Mouse (Mus musculus): ENCODE results near the gene Ferd3l. TPM values are rescaled to one million over a fixed set of nuclear protein-coding genes. Genes with fewer than 3 reads are reported as not detected.
A peak's percentile ranks its signal among the peaks of the same experiment; 100 is the strongest.

Gene Ferd3l
- polyA plus RNA-seq, 1 experiment from 2014 or later: not detected

DNA sequence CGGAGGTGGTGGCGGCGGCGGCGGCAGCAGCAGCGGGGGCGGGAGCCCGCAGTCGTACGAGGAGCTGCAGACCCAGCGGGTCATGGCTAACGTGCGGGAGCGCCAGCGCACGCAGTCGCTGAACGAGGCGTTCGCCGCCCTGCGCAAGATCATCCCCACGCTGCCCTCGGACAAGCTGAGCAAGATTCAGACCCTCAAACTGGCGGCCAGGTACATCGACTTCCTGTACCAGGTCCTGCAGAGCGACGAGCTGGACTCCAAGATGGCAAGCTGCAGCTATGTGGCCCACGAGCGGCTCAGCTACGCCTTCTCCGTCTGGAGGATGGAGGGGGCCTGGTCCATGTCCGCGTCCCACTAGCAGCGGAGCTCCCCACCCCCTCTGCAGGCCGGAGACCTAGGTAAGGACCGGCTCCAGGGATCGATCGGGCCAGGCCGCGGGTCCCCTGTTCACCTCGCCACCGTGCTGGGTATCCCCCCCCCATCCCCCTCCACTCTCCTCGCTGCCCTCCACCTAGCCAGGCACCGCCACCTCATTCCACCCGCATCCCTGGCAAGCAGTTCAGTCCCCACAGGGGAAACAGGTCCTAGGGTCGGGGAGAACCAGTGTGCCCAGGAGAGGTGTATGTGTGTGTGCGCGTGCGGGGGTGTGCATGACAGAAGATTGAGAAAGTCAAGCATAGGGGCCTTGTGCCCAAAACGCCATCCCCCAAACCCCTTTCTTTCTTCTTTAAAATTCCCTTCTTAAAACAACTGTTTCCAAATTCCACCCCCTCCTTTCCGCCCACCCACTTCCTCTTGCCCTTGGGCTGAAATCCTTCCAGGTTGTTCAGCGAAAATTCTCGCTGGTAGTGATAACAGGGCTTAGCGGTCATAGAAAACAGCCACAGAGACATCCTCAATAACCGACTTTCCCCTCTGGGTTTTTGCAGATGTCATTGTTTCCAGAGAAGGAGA, 30.3 kb downstream of the Ferd3l start:
- H3K9me3 ChIP-seq: no peaks in the 10 kb centered on the region
- WGBS: under 1% methylated on average over 56 of the region's 56 CpGs
- H3K27ac ChIP-seq (replicated peaks): peak overlapping the region; percentile 98
- peaks cover 99% of the 10 kb centered on the region for H3K27me3 ChIP-seq (replicated peaks; ENCODE audit: low read depth, poor library complexity, severe bottlenecking)
- H3K4me3 ChIP-seq: peak overlapping the region; percentile 87
- peak; percentile 69 for DNase-seq (ENCODE audit: low spot score)
- H3K36me3 ChIP-seq (replicated peaks): no peaks in the 10 kb centered on the region
- peaks cover 50% of the 10 kb centered on the region for H3K4me1 ChIP-seq

DNA sequence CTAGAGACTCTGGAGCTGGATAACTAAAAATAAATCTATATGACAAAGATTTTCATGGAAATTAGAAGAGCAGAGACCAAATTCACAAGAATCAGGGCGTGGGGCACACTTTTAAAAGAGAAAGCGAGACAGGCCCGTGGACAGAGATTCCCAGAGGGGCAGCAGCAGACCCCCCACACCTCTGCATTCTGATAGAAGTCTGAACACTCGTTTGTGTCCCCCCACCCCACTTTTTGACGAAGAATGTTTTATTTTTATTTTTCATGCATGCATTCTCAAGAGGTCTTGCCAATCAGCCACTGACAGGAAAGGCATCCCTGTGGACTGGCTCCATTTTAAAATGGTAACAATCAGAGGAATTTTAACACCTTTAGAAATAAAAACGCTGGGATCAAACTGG, 31.0 kb downstream of the Ferd3l start:
- under 1% methylated on average over 6 of the region's 6 CpGs for WGBS
- Histone ChIP-seq H3K9me3 (no peaks in the 10 kb centered on the region), H3K4me3 (peak overlapping the region; percentile 87), H3K36me3 (replicated peaks) (no peaks in the 10 kb centered on the region), H3K27me3 (replicated peaks; ENCODE audit: low read depth, poor library complexity, severe bottlenecking) (peaks cover 99% of the 10 kb centered on the region), H3K27ac (replicated peaks) (peak overlapping the region; percentile 98), H3K4me1 (peaks cover 53% of the 10 kb centered on the region)
- no peak for DNase-seq (ENCODE audit: low spot score)

DNA sequence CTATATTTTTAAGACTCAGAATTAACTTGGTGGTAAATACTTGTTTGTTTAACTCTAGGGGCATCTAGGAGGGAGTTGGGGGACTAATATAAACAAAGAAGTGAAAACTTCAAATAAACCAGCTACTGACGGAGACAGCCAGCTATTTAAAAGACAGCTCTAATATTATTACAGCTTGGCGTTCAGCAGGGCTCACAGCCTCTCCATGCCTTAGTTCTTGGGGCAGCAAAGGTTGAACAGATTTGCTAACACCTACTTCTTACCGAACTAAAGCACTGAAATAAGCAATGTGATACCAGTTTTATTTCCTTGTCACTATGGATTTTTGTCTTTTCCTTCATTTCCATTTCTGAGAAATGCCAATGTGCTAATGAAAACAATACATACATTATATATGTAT, 31.6 kb downstream of the Ferd3l start:
- WGBS: 2% methylated on average over 3 of the region's 3 CpGs
- Histone ChIP-seq H3K4me3 (peak overlapping the region; percentile 87), H3K36me3 (replicated peaks) (no peaks in the 10 kb centered on the region), H3K27me3 (replicated peaks; ENCODE audit: low read depth, poor library complexity, severe bottlenecking) (peaks cover 98% of the 10 kb centered on the region), H3K27ac (replicated peaks) (peak overlapping the region; percentile 98), H3K9me3 (no peaks in the 10 kb centered on the region), H3K4me1 (peaks cover 55% of the 10 kb centered on the region)
- no peak for DNase-seq (ENCODE audit: low spot score)

DNA sequence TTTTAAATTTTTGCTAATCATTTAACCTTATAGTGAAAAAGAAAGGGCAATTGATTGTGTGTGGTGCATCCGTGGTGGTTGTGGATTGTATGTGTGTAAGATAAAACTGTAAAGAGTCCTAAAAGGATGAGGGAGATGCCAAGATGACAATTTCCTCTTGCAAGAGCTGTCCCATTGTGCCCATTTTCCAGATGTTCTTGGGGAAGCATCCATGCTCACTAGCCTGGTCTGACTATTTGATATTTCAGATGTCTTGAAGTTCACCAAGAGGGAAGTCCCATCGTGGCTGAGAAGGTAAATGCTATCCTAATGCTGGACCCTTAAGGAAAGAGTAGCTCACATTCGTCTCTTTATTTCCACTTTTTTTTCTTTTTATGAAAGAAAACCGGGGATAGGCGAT, 32.8 kb downstream of the Ferd3l start:
- H3K36me3 ChIP-seq (replicated peaks): no peaks in the 10 kb centered on the region
- peak overlapping the region; percentile 87 for H3K4me3 ChIP-seq
- H3K4me1 ChIP-seq: peaks cover 57% of the 10 kb centered on the region
- H3K9me3 ChIP-seq: no peaks in the 10 kb centered on the region
- peaks cover 96% of the 10 kb centered on the region for H3K27me3 ChIP-seq (replicated peaks; ENCODE audit: low read depth, poor library complexity, severe bottlenecking)
- no peak for DNase-seq (ENCODE audit: low spot score)
- peak overlapping the region; percentile 98 for H3K27ac ChIP-seq (replicated peaks)
- 10% methylated on average over 5 of the region's 5 CpGs for WGBS

DNA sequence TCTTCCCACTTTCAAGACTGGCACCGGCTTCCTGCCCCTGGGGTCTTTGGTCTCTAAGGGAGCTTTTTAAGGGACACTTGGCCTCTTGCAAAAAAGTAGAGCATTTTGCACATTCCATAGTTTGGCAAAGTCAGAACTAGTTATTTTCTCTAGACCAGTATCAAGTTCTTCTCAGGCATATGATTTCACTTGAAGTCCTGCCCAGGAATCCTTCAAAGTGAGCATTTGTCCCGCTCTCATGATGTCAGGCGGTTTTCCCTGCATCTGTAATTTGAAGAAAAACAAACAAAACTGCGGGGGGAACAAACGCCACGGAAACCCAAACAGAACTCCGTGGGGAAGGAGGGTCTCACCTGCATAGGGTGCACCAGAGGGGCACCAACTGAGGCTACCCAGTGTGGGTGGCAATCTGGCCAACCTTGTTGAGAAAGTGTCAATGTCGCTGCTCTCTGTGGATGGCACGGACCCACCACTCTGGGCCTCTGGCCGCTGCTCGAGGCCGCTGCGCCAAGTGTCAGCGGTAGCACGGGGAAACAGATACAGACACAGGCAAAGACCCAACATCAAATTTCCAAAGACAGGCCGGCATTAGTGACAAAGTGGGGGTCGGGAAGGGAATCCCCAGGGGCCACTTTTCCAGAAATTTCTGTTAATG, 34.0 kb downstream of the Ferd3l start:
- peak; percentile 58 for DNase-seq (ENCODE audit: low spot score)
- peaks cover 98% of the 10 kb centered on the region for H3K27me3 ChIP-seq (replicated peaks; ENCODE audit: low read depth, poor library complexity, severe bottlenecking)
- 2% methylated on average over 17 of the region's 17 CpGs for WGBS
- peak overlapping the region; percentile 98 for H3K27ac ChIP-seq (replicated peaks)
- H3K9me3 ChIP-seq: no peaks in the 10 kb centered on the region
- peak overlapping the region; percentile 87 for H3K4me3 ChIP-seq
- H3K4me1 ChIP-seq: peaks cover 63% of the 10 kb centered on the region
- no peaks in the 10 kb centered on the region for H3K36me3 ChIP-seq (replicated peaks)

DNA sequence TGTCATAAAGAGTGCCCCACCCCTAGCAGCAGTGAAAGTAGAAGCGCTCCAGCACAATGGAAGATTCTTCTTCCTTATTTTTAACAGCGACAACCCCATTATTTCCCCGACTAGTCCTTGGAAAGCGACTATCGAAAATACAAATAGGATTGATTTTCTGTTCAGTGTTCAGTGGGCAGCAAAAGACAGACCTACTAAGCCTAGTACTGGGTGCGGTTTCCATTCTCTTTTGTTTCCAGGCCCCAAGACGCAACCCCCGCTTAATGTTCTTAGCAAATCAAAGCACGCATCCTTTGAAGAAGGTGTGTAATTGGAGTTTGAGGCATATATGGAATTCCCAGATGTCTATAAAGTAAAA, 34.5 kb downstream of the Ferd3l start:
- 5% methylated on average over 9 of the region's 9 CpGs for WGBS
- no peak for DNase-seq (ENCODE audit: low spot score)
- Histone ChIP-seq H3K4me1 (peaks cover 64% of the 10 kb centered on the region), H3K27me3 (replicated peaks; ENCODE audit: low read depth, poor library complexity, severe bottlenecking) (peaks cover 98% of the 10 kb centered on the region), H3K36me3 (replicated peaks) (no peaks in the 10 kb centered on the region), H3K4me3 (peak overlapping the region; percentile 87), H3K9me3 (no peaks in the 10 kb centered on the region), H3K27ac (replicated peaks) (peak overlapping the region; percentile 98)

DNA sequence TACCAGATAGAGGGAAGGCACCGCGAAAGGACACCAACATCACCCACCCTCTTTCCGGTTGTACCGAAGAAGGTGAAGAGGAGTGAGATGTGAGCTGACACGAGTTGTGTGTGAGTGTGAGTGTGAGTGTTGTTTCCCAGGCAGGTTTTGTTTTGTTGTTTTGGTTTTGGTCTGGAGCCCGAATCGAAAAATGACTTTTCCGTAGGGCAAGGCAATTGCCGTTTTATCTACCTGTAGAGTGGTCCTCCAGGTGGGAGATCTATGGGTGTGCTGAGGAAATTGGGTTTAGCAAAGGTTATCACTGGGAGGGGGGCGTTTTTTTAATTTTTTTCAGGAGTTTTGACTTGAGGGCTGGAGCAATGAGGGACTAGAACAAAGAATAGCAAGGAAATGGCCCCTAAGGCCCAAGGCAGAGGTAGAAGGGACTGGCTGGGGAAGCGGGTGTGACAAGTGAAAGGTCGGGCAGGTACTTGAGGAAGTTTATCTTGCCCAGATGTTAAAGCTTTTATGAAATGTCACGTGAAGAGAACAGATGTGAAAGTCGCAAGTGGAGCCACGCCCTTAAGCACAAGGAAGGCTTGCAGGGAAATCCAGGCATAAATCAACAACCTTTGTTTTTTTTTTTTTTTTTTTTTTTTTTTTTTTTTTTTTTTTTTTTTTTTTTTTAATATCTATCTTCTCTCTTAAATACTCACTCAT, 35.6 kb downstream of the Ferd3l start:
- Histone ChIP-seq H3K27ac (replicated peaks) (peak overlapping the region; percentile 98), H3K36me3 (replicated peaks) (no peaks in the 10 kb centered on the region), H3K27me3 (replicated peaks; ENCODE audit: low read depth, poor library complexity, severe bottlenecking) (peaks cover 98% of the 10 kb centered on the region), H3K4me3 (peak overlapping the region; percentile 87), H3K9me3 (no peaks in the 10 kb centered on the region), H3K4me1 (peaks cover 66% of the 10 kb centered on the region)
- peak; percentile 49 for DNase-seq (ENCODE audit: low spot score)
- WGBS: 2% methylated on average over 15 of the region's 15 CpGs

DNA sequence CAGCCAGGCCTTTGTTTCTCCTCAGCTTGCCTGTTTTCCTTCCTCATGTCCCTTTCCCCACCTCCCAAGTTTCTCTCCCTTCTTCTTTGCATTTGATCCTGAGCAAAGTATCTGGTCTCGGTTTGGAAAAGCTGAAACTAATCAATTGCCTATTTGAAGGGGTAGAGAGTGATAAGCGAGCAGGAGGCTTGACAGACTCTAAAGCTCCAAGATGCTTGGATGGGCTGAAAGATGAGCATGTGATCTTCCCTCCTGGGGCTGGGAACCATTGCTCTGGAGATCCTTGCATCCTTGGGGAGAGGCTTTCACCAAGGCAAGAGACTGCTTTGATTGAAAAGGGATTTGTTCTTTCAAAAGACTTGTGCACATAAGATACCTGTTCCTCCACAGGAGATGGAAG, 36.2 kb downstream of the Ferd3l start:
- peak overlapping the region; percentile 73 for H3K27ac ChIP-seq (replicated peaks)
- peaks cover 98% of the 10 kb centered on the region for H3K27me3 ChIP-seq (replicated peaks; ENCODE audit: low read depth, poor library complexity, severe bottlenecking)
- 7% methylated on average over 2 of the region's 2 CpGs for WGBS
- H3K36me3 ChIP-seq (replicated peaks): no peaks in the 10 kb centered on the region
- no peak for DNase-seq (ENCODE audit: low spot score)
- H3K9me3 ChIP-seq: no peaks in the 10 kb centered on the region
- H3K4me3 ChIP-seq: peak overlapping the region; percentile 29; the same call in 1 of the 2 replicates
- peaks cover 72% of the 10 kb centered on the region for H3K4me1 ChIP-seq

DNA sequence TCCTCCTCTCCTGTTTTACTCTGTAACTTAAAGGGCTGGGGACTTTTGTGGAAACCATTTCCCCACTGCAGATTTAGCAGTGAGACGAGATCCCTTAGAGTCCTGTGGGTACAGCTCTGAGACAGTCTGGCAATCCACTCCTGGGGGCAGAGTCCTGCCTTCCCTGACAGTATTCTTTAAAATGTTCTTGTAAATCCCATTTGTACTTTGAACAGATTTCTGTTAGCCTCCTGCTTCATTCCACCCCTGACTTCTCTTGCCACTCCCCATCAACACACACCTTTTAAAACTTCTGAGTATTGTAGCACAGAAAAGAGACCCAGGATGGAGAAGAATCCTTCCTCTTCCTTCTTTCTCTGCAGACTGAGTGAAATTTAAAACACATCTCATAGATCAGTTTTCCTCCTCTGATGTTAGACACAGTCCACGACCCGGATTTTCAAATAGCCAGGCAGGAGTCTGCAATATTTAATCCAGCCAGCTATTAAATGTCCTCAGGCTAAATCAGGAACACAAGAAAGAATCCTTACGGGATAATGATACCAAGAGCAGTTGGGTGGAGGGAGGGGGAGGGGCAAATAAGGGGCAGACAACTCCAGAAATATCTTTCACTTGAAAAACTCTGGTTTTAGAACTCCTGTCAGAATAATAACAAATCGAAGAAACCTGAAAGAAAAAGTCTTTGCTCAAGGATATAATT, 37.6 kb downstream of the Ferd3l start:
- Histone ChIP-seq H3K9me3 (no peaks in the 10 kb centered on the region), H3K36me3 (replicated peaks) (no peaks in the 10 kb centered on the region), H3K4me1 (peaks cover 73% of the 10 kb centered on the region), H3K27me3 (replicated peaks; ENCODE audit: low read depth, poor library complexity, severe bottlenecking) (peaks cover 98% of the 10 kb centered on the region), H3K27ac (replicated peaks) (peak overlapping the region; percentile 89), H3K4me3 (peak overlapping the region; percentile 58; the same call in 1 of the 2 replicates)
- peak; percentile 47 for DNase-seq (ENCODE audit: low spot score)
- 3% methylated on average over 5 of the region's 5 CpGs for WGBS

DNA sequence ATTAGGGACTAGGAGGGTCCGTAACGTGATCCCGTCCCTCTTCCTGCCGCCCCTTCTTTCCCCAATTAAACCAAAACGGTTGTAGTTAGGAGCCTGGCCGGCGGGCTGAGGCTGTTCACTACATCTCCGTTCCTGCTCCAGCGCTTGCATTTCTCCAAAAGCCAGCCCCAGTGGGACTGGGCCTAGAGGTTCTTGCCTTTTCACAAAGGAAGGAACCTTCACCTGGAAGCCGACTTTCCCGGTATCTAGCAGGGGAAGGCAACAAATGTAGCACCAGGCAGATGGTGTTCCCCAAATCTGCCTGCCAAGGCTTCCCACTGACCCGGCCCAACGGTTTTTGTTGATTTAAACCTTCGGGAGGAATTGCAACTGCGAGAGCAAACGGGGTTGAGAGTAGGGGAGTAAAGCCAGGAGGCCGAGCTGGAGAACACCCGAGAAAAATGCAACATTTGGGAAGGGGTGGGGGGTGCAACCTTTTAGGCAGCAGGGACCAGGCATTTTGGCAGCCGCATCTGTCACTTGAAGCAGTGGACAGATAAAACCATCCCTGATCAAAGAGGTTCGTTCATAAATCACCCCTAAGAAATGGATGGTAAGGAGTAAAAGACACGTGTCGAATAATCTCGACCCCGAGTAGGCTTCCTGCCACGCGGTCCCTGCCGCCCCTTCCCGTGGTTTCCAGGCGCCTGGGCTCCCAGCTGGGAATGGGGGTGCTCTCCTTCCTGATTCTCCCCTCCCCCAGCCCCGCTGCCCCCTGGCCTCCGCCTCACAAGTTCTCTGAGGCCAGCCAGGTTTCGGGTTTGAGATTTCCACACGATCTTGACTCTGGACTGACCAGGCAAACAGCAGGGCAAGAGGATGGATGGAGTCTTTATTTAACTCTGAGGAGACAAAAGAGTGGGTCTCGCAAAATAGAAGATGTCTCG, 38.5 kb downstream of the Ferd3l start:
- Histone ChIP-seq H3K36me3 (replicated peaks) (no peaks in the 10 kb centered on the region), H3K4me3 (peak overlapping the region; percentile 58), H3K27ac (replicated peaks) (peak overlapping the region; percentile 89), H3K27me3 (replicated peaks; ENCODE audit: low read depth, poor library complexity, severe bottlenecking) (peaks cover 98% of the 10 kb centered on the region), H3K4me1 (peaks cover 73% of the 10 kb centered on the region), H3K9me3 (no peaks in the 10 kb centered on the region)
- WGBS: under 1% methylated on average over 35 of the region's 35 CpGs
- peak; percentile 82 for DNase-seq (ENCODE audit: low spot score)

DNA sequence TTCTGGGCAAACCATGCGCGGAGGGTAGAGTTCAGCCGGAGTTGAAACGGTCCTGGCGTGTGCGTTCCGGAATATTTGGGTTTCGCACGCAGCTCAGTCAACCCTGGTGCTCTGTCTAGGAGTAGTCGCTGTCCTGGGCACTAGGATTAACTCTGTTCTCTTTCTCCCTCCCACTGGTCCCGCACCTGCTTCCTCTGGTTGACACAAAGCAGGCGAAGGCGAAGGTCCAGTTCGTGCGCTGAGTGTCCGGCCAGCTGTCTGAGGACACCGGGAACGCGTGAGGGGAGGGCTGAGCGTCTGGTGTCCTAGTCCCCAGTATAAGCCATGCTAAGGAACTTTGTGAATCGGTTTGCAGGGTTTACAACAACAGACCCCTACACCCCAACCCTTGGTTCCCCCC, 39.3 kb downstream of the Ferd3l start:
- under 1% methylated on average over 21 of the region's 21 CpGs for WGBS
- Histone ChIP-seq H3K4me3 (peak overlapping the region; percentile 58), H3K27ac (replicated peaks) (peak overlapping the region; percentile 89), H3K9me3 (no peaks in the 10 kb centered on the region), H3K27me3 (replicated peaks; ENCODE audit: low read depth, poor library complexity, severe bottlenecking) (peaks cover 95% of the 10 kb centered on the region), H3K4me1 (peaks cover 65% of the 10 kb centered on the region), H3K36me3 (replicated peaks) (no peaks in the 10 kb centered on the region)
- peak; percentile 68 for DNase-seq (ENCODE audit: low spot score)
